Mouse (Mus musculus): ENCODE results near the gene Timeless.
"Not testable (repeated sequence)": the region's sequence is repeated elsewhere in the genome, so short reads cannot be mapped to it uniquely, and the experiment has no call there.

Gene Timeless

GRCm38 (mm10) chr10:128258953-128259352 lies 27.1 kb downstream of the Timeless start:
- no peak for DNase-seq

- DNase-seq = no peak
These were observed 28.1 kb downstream of the Timeless start for GRCm38 (mm10) chr10:128259946-128260345.

- DNase-seq = not testable (repeated sequence)
These were observed 28.5 kb downstream of the Timeless start for GRCm38 (mm10) chr10:128260376-128260775.

GRCm38 (mm10) chr10:128262300-128262699 lies 30.4 kb downstream of the Timeless start:
- no peak for DNase-seq

- DNase-seq = no peak
These were observed 31.8 kb downstream of the Timeless start for GRCm38 (mm10) chr10:128263393-128264310.

- no peak for DNase-seq
These were observed 36.5 kb downstream of the Timeless start, which contains the start of gene Apof for GRCm38 (mm10) chr10:128268371-128268770. Gene Apof (plus strand): TSS chr10:128268671.

GRCm38 (mm10) chr10:128269206-128269910 lies 37.5 kb downstream of the Timeless start:
- DNase-seq = no peak

- DNase-seq = peak; percentile 99
These were observed 38.5 kb downstream of the Timeless start, which contains the start of gene Stat2 for GRCm38 (mm10) chr10:128270287-128270841. Gene Stat2 (plus strand): TSS chr10:128270559.

- DNase-seq = no peak
These were observed 39.0 kb downstream of the Timeless start for GRCm38 (mm10) chr10:128270866-128271265.

- peak; percentile 26 to 54 for DNase-seq
These were observed 40.0 kb downstream of the Timeless start for GRCm38 (mm10) chr10:128271883-128272282.

GRCm38 (mm10) chr10:128272819-128273439 lies 41.1 kb downstream of the Timeless start:
- DNase-seq = not testable (repeated sequence)

- not testable (repeated sequence) for DNase-seq
These were observed 43.5 kb downstream of the Timeless start for GRCm38 (mm10) chr10:128275374-128275773.

- no peak for DNase-seq
These were observed 46.3 kb downstream of the Timeless start for GRCm38 (mm10) chr10:128278158-128278557.

GRCm38 (mm10) chr10:128280943-128281342 lies 49.1 kb downstream of the Timeless start:
- peak; percentile 50 to 57 for DNase-seq

- DNase-seq = peak in 1 of 2 experiments; percentile 25
These were observed 49.8 kb downstream of the Timeless start for GRCm38 (mm10) chr10:128281682-128282081.

- DNase-seq = peak; percentile 35 to 48
These were observed 51.1 kb downstream of the Timeless start for GRCm38 (mm10) chr10:128282886-128283450.

- DNase-seq = peak; percentile 67 to 89
These were observed 52.0 kb downstream of the Timeless start for GRCm38 (mm10) chr10:128283604-128284579.

- not testable (repeated sequence) for DNase-seq
These were observed 58.7 kb downstream of the Timeless start for GRCm38 (mm10) chr10:128290594-128290993.

GRCm38 (mm10) chr10:128296370-128297090 lies 64.7 kb downstream of the Timeless start:
- DNase-seq = no peak

GRCm38 (mm10) chr10:128297221-128297620 lies 65.4 kb downstream of the Timeless start:
- no peak for DNase-seq
